In the genomic region with DNA sequence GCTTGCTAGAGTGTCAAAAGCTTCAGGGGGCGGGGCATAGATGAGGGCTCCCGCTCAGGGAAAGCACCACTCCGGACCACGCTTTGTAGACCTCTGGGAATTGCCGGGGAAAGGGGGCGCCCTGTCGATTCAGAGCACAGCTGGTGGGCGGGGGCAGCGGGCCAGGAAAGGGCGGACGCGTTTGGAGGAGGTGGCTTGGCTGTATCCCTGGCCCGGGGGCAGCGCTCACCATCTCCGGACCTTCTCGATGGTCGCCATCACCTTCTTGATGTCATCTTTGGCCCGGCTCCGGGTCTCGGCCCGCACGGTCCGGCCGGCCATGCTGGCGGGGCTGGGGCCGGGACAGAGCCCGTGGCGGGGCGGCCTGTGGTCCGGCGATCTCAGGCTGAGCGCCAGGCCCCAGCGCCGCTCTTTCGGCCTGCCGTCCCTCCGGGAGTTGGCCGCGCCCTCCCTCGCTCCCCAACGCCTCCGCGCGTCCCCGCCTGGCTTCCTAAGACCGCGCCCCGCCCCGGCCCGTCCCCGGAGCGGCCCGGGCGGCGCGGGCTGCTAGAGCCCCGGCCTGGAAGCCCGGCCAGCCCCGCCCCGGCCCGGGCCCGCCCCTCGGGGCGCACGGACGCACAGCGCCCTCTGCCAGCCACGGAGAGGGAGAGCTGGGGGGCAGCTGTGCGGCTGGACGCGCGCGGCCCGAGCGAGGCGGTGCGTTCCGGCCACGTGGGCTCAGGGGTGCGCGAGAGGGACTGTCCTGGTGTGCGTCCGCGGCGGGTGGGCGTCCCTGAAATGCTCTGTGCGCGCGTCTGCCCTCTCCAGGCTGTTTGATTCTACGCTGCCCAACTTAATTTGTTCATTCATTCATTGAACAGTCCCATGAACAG, we compare ENCODE assay signal across 8 mouse cellular contexts. TPM values are rescaled to one million over a fixed set of nuclear protein-coding genes. Genes with fewer than 3 reads are reported as not detected.
DNase-seq lines count a peak whose midpoint lies in the region; ATAC-seq lines count a peak whose summit lies in the region.

Gene Bcl7c (minus strand): TSS at position 727 of the 872 bp plus-strand sequence.

- ATAC-seq in megakaryocyte progenitor cell, adult 5-6 weeks (replicated peaks; ENCODE audit: poor library complexity), result peak; percentile 72

- DNase-seq in adrenal gland, adult 18-20 months (ENCODE audit: low spot score in 2 of 2), result peak; percentile 87 to 91
- peak; percentile 95 for DNase-seq in embryo, embryonic 10 days (ENCODE audit: low spot score)
- peak; percentile 90 for DNase-seq in gastrocnemius, postnatal 10 days
- peak; percentile 86 for DNase-seq in induced T-regulatory cell, adult 2 months (ENCODE audit: low read depth)
- peak; percentile 87 to 96 for DNase-seq in left cerebral cortex, postnatal 10 days (ENCODE audit: extremely low spot score in 1 of 2, low spot score in 2 of 2)
- peak; percentile 93 to 95 for DNase-seq in right cerebral cortex, postnatal 10 days (ENCODE audit: low spot score in 2 of 2)
- peak; percentile 86 for DNase-seq in urinary bladder, postnatal 25 days (ENCODE audit: low spot score)

- intact Hi-C loops in left cerebral cortex, postnatal 10 days (cut with DNase I), result no loop called here

RNA-seq across cellular contexts. Expression of gene Bcl7c, which starts in this region (rescaled TPM):
- total RNA-seq in adrenal gland, adult 18-20 months (2021), result 10 to 100 TPM; 53.4 to 88.2 TPM
- total RNA-seq in gastrocnemius, postnatal 10 days (2021), result 10 to 100 TPM; 93.2 to 97.1 TPM
- total RNA-seq in left cerebral cortex, postnatal 10 days (2021), result 10 to 100 TPM; 55.1 to 55.9 TPM
- 61.1 and 63.4 TPM in 2 replicates for total RNA-seq in megakaryocyte progenitor cell, adult 5-6 weeks (2015)
- total RNA-seq in megakaryocyte progenitor cell, adult 5-6 weeks (2017), result 38.1 and 44.6 TPM in 2 replicates

Comparison
In these comparisons a context has a peak if more than half of its experiments do, and no peak if none do; other contexts are left out.
1. Peak in every context shown above with its lines: DNase-seq and ATAC-seq.